Mouse (Mus musculus) CH12.LX (cell line): ENCODE measurements around the gene Upf3b. TPM values are rescaled to one million over a fixed set of nuclear protein-coding genes. Genes with fewer than 3 reads are reported as not detected.

Experiments used
- DNase-seq: peaks from one replicate; pipeline ENCODE4 v3.0.0-alpha.2; 2013; ENCODE audit errors: extremely low read depth
- H3K27ac ChIP-seq: 2 replicates; pipeline ENCODE4 v1.5.1; 2012; ENCODE audit warnings: low read depth, mild to moderate bottlenecking, control low read depth, moderate library complexity; ENCODE audit not compliant: insufficient read depth
- H3K27me3 ChIP-seq: replicated peaks from 2 replicates; pipeline ENCODE3; 2012; ENCODE audit warnings: inconsistent platforms
- H3K36me3 ChIP-seq, 2 experiments: replicated peaks in 1 of 2; 2 replicates each; pipeline versions ENCODE3 to v1.6.1; 2012; ENCODE audit warnings: inconsistent platforms in 1 of 2, low read length in 1 of 2, mild to moderate bottlenecking in 1 of 2, mixed read lengths in 1 of 2, moderate library complexity in 1 of 2; ENCODE audit not compliant: control insufficient read depth in 1 of 2, insufficient read depth in 1 of 2
- H3K4me1 ChIP-seq, 2 experiments: 2 replicates each; pipeline ENCODE4 v1.6.1; 2012; ENCODE audit warnings: inconsistent platforms in 1 of 2, moderate library complexity in 1 of 2; ENCODE audit not compliant: insufficient read depth in 2 of 2, control insufficient read depth in 1 of 2
- H3K4me2 ChIP-seq: 2 replicates; pipeline ENCODE4 v1.6.1; 2012; ENCODE audit warnings: low read depth, mild to moderate bottlenecking, control low read depth; ENCODE audit not compliant: poor library complexity, insufficient read depth, severe bottlenecking
- H3K4me3 ChIP-seq, 3 experiments: fragments of 150-350 bp in 1 of 3; sonication (generic) in 1 of 3; replicated peaks in 1 of 3; 2 replicates each; pipeline versions ENCODE3 to v1.5.1; 2011 to 2012; ENCODE audit warnings: low read depth in 2 of 3, low read length in 2 of 3, mild to moderate bottlenecking in 2 of 3, moderate library complexity in 2 of 3, control low read depth in 1 of 3, improper control_type of control experiment in 1 of 3, inconsistent platforms in 1 of 3, mixed read lengths in 1 of 3; ENCODE audit not compliant: poor library complexity in 1 of 3
- H3K79me2 ChIP-seq: replicated peaks from 2 replicates; pipeline ENCODE4 v1.6.1; 2012; ENCODE audit warnings: mild to moderate bottlenecking, moderate library complexity; ENCODE audit not compliant: control insufficient read depth, poor library complexity, insufficient read depth, severe bottlenecking; ENCODE audit errors: extremely low read depth
- H3K9ac ChIP-seq: 2 replicates; pipeline ENCODE4 v1.6.1; 2012; ENCODE audit warnings: low read depth, mild to moderate bottlenecking, control low read depth, moderate library complexity; ENCODE audit not compliant: insufficient read depth
- H3K9me3 ChIP-seq: replicated peaks from 2 replicates; pipeline ENCODE3; 2012; ENCODE audit warnings: low read length, inconsistent platforms, mixed read lengths
- CHD2 ChIP-seq: IDR thresholded peaks from 2 replicates; pipeline ENCODE4 v1.6.1; 2011; ENCODE audit warnings: low read length, improper control_type of control experiment
- CTCF ChIP-seq, 2 experiments: IDR thresholded peaks in 1 of 2; conservative IDR thresholded peaks in 1 of 2; 2 replicates each; pipeline ENCODE4 v1.5.1; 2011 to 2012; ENCODE audit warnings: low read depth in 2 of 2, low read length in 2 of 2, improper control_type of control experiment in 1 of 2, inconsistent platforms in 1 of 2, mild to moderate bottlenecking in 1 of 2, moderate library complexity in 1 of 2
- E2F4 ChIP-seq: IDR thresholded peaks from 2 replicates; pipeline ENCODE4 v1.6.1; 2011; ENCODE audit warnings: low read depth, low read length, improper control_type of control experiment; ENCODE audit not compliant: insufficient replicate concordance
- HCFC1 ChIP-seq: IDR thresholded peaks from 2 replicates; pipeline ENCODE4 v1.6.1; 2012; ENCODE audit warnings: low read depth, mild to moderate bottlenecking, inconsistent platforms, low read length, improper control_type of control experiment
- KAT2A ChIP-seq: IDR thresholded peaks from 2 replicates; pipeline ENCODE4 v1.6.1; 2012; ENCODE audit warnings: low read length, improper control_type of control experiment, inconsistent platforms; ENCODE audit not compliant: insufficient replicate concordance
- MAX ChIP-seq: IDR thresholded peaks from 2 replicates; pipeline ENCODE4 v1.6.1; 2011; ENCODE audit warnings: low read length, improper control_type of control experiment
- MEF2A ChIP-seq: IDR thresholded peaks from 2 replicates; pipeline ENCODE4 v1.6.1; 2014; ENCODE audit warnings: low read depth, mild to moderate bottlenecking, inconsistent platforms, low read length, improper control_type of control experiment, borderline replicate concordance
- MYC ChIP-seq: IDR thresholded peaks from 2 replicates; pipeline ENCODE4 v1.6.1; 2011; ENCODE audit warnings: low read depth, mild to moderate bottlenecking, improper control_type of control experiment, low read length
- NRF1 ChIP-seq: IDR thresholded peaks from 2 replicates; pipeline ENCODE4 v1.6.1; 2014; ENCODE audit warnings: low read depth, mild to moderate bottlenecking, inconsistent platforms, low read length, improper control_type of control experiment, moderate library complexity
- PAX5 ChIP-seq: IDR thresholded peaks from 2 replicates; pipeline ENCODE4 v1.6.1; 2012; ENCODE audit warnings: low read length, inconsistent platforms, mixed read lengths
- POLR2A ChIP-seq: IDR thresholded peaks from 2 replicates; pipeline ENCODE4 v1.6.1; 2011; ENCODE audit warnings: low read depth, mild to moderate bottlenecking, improper control_type of control experiment, low read length
- RAD21 ChIP-seq: IDR thresholded peaks from 2 replicates; pipeline ENCODE4 v1.6.1; 2011; ENCODE audit warnings: low read depth, mild to moderate bottlenecking, low read length, improper control_type of control experiment, moderate library complexity
- SIN3A ChIP-seq: IDR thresholded peaks from 2 replicates; pipeline ENCODE4 v1.6.1; 2012; ENCODE audit warnings: low read length, improper control_type of control experiment, inconsistent platforms
- SMC3 ChIP-seq: IDR thresholded peaks from 2 replicates; pipeline ENCODE4 v1.6.1; 2011; ENCODE audit warnings: low read depth, low read length, improper control_type of control experiment
- TBP ChIP-seq: conservative IDR thresholded peaks from 2 replicates; pipeline ENCODE4 v1.6.1; 2011; ENCODE audit warnings: low read depth, low read length, improper control_type of control experiment
- UBTF ChIP-seq: IDR thresholded peaks from 2 replicates; pipeline ENCODE4 v1.6.1; 2012; ENCODE audit warnings: low read depth, mild to moderate bottlenecking, inconsistent platforms, low read length, improper control_type of control experiment, moderate library complexity
- USF1 ChIP-seq: IDR thresholded peaks from 2 replicates; pipeline ENCODE4 v1.6.1; 2014; ENCODE audit warnings: low read depth, mild to moderate bottlenecking, inconsistent platforms, low read length, improper control_type of control experiment
- ZC3H11A ChIP-seq: IDR thresholded peaks from 2 replicates; pipeline ENCODE4 v1.6.1; 2012; ENCODE audit warnings: low read depth, mild to moderate bottlenecking, inconsistent platforms, low read length, improper control_type of control experiment
- dilution Hi-C: fragments of 300-500 bp; cut with MboI; formaldehyde crosslinking; loops from 2 replicates; pipeline ENCODE4 v1.14.3; 2020; ENCODE audit warnings: low sequenced_read_pairs; ENCODE audit not compliant: extremely low pct_unique_long_range_greater_than_20kb, extremely low pct_ligation_motif_present
- in situ Hi-C: fragments of 300-500 bp; cut with MboI; formaldehyde crosslinking; loops from 3 replicates; pipeline ENCODE4 v1.14.3; 2019; ENCODE audit warnings: low sequenced_read_pairs, low pct_ligation_motif_present, low pct_unique_long_range_greater_than_20kb, mixed read lengths
- polyA plus RNA-seq: library from polyadenylated mRNA; unstranded; fragments of >175 nt; gene quantifications from 2 replicates; pipeline ENCODE4 v1.2.1, GENCODE M21; 2012; ENCODE audit warnings: low read depth; ENCODE audit not compliant: insufficient read length
- total RNA-seq, 2 experiments: library from RNA; depleted of rRNA; stranded (reverse); fragments of 300-350 nt in 1 of 2; fragments of >200 nt in 1 of 2; gene quantifications; 2 replicates each; pipeline ENCODE4 v1.2.3; 2012 to 2014

Upf3b gene
- total and polyA plus RNA-seq, 3 experiments = 13.4 to 57.7 (median 14.2) TPM

- TF ChIP-seq MEF2A (no peak), SIN3A (no peak), SMC3 (no peak), POLR2A (no peak), MAX (0 out of 2 replicates have a peak, but pooled peaks have one; percentile 14), USF1 (no peak), E2F4 (no peak)
- in situ Hi-C loops = no loop called here
- H3K9me3 ChIP-seq = no peaks in the 10 kb centered on the region
These were observed 463 bp downstream of the Upf3b start for GRCm38 (mm10) chrX:37109526-37110192.

GRCm38 (mm10) chrX:37103826-37104225 is 6.3 kb downstream of the Upf3b start:
- H3K9me3 ChIP-seq = no peaks in the 10 kb centered on the region
- H3K36me3 ChIP-seq = peaks cover 22 to 39% of the 10 kb centered on the region in 2 experiments
- in situ Hi-C loops (no loop called here), dilution Hi-C loops (no loop called here)
- TF ChIP-seq MEF2A (no peak), CTCF (conservative IDR thresholded peaks at IDR 0.05 in 1 of 2, IDR thresholded peaks at IDR 0.05 in 1 of 2; ENCODE audit: low read depth in 2 of 2, low read length in 2 of 2) (peak in 1 of 2 experiments; percentile 51; a peak in 2 of 4 replicates), UBTF (no peak), SMC3 (peak; percentile 32), USF1 (no peak), TBP (no peak), MYC (peak; percentile 64; the same call in 1 of the 2 replicates), CHD2 (no peak), PAX5 (no peak), RAD21 (peak; percentile 38), POLR2A (no peak), HCFC1 (no peak), ZC3H11A (no peak), NRF1 (no peak), KAT2A (no peak)
- H3K4me2 ChIP-seq = no peak overlapping the region
- DNase-seq = no peak
- no peak overlapping the region for H3K9ac ChIP-seq
- H3K79me2 ChIP-seq = peaks cover 4% of the 10 kb centered on the region
- no peak overlapping the region for H3K4me3 ChIP-seq
- H3K27me3 ChIP-seq = no peaks in the 10 kb centered on the region
- H3K4me1 ChIP-seq = peaks cover 0 to 10% of the 10 kb centered on the region in 2 experiments; a peak in 2 of 4 replicates
- no peak overlapping the region for H3K27ac ChIP-seq

More at GRCm38 (mm10) chrX:37109526-37110192, 463 bp downstream of the Upf3b start:
- Histone ChIP-seq H3K4me2 (peak overlapping the region; percentile 50), H3K9ac (peak overlapping the region; percentile 95), H3K27me3 (no peaks in the 10 kb centered on the region), H3K4me3 (peak overlapping the region; percentile 64 to 96 (median 78)), H3K4me1 (peaks cover 0 to 6% of the 10 kb centered on the region in 2 experiments; a peak in 1 of 4 replicates), H3K79me2 (peaks cover 16% of the 10 kb centered on the region), H3K27ac (peak overlapping the region; percentile 93), H3K36me3 (peaks cover 7 to 8% of the 10 kb centered on the region in 2 experiments)
- dilution Hi-C loops = no loop called here
- DNase-seq = no peak
